Mouse (Mus musculus): ENCODE results near the gene Mettl13.

Gene Mettl13

DNA sequence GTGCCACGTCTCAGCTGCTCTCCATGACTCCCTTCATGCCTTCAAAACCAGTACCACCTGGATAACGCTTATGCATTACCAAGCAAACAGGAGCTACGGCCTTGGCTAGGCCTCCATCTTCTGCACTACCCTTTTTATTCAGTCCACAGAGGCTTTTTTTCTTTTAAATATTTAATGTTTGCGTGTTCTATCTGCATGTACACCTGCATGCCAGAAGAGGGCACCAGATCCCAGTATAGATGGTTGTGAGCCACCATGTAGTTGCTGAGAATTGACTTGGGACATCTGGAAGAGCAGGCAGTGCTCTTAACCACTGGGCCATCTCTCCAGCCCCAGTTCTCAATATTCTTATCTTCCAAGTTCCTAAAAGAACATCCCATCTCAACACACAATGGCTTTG lies 16.8 kb downstream of the Mettl13 start:
- no peak for DNase-seq

DNA sequence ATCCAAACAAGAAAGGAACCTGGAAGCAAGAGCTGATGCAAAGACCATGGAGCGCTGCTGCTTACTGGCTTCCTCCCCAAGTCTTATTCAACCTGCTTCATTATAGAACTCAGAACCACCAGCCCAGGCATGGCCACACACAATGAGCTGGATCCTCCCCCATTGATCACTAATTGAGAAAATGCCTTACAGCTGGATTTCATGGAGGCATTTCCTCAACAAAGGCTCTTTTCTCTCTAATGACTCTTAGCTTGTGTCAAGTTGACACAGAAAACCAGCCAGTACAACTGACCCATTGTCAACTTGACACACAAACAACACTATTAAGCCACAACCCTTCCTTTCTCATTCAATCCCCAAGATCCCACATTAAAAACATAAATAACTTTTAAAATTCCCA lies 17.7 kb downstream of the Mettl13 start:
- no peak for DNase-seq

DNA sequence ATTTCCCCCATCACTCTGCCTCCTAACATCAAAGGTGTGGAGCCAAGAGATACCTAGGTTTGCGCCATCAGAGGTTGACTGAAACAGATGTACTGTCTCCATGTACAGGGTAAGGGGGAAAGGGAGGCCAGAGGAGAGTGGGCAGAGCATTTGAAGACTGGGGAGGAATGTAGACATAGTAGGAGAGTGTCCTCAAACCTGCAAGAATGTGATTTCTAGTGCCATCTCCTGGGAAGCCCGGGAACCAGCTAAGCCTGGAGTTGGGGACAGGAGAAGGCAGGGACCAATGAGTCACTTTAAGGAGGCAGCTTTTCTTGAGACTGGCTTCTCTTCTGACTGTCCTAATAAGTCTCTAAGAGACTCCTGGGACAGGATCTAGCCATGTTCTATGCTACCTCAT lies 18.7 kb downstream of the Mettl13 start:
- no peak for DNase-seq

DNA sequence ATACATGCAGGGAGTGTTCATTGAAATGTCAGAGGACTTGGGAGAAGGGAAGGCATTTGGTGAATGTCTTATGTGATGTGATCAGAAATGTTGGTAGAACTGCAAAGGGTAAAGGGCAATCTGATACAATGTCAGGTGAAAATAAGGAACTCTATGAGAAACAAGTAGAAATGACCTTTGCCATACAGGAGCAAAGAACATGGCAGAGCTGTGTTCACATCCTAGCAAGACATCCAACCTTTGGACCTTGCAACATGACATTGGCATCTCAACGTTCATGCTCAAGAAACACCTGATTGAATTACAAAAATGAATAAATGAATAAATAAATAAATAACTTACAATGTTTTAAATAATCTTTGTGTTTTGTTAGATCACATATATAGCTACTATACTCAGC lies 33.2 kb downstream of the Mettl13 start:
- DNase-seq = no peak

DNA sequence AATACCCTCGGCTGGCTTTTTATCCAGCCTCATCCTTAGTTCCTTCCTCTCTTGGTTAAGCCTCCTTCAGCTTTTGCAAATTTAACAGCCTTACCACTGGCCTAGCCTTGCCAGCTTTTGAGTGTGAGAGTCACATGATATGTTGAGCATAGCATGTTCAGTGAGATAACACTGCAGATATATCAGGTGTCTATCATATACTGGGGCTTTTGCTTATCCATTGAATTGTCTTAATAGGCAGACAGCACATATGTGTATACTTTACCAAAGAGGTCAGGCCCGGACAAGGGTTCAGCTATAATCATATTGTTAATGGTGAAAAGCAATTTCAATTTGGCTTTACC lies 38.4 kb downstream of the Mettl13 start:
- DNase-seq = no peak

DNA sequence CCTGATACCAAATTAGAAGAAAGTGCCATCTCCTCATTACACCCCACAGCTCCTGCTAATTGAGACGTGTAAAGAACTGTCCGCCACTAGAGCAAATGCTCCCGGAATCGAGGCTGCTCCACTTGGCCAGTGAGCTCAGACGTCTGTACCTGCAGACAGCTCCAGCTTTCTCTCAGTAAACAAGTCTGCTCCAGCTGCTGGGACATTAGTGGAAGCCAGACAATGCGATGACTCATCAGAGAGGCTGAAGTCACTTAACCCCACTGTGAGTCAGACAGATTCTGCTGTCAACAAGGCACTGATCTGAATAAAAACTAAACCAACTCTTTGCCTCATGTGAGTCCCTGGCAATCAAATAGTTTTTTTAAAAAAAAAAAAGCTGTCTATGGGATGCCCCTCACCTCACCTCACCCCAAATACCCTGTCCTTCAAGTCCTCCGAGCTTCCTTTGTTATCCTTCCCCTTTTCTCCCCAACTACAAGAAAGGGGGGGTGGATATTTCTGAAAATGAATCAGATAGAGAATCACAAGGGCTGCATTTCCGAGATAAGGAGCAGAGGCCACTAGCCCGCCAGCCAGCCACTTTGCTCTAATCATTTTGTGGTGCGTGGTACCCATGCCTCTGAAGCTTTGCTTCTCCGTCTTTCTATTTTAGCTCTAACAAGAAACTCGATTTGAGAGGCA lies 38.9 kb downstream of the Mettl13 start:
- no peak for DNase-seq

DNA sequence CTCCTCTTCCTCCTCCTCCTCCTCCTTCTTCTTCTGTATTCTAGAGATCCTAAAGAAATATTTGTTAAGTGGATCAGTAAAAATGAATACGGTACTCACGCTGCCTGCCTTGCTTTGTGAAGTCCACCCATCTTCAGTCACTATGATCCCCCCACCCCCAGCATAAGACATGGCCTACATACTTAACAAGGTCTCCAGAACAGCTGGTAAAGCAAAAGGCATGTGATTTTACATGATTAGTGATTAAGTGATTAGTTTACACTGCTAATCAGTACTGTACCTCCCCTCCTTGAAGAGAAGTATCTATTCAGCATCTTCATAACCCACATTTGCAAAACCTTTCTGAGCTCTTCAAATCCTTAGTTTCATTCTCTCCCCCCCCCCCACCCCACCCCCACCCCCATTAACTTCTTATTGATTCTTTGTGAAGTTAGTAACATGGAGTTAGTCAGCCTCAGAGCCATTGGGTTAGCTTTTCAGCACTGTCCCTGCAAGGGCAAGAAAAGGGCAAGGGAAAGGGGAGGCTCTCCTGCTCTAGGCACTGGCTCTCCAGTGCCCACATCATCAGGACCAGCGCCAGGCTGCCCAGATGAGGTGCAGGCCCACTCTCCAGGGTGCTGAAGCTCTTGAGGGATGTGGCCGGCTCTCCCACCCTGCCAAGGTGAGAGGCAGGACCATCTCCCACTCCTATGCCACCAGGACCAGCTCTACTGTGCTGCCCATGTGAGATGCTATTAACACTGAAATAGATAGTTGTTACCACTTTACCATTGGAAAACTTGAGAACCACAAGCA lies 39.9 kb downstream of the Mettl13 start:
- DNase-seq = no peak

DNA sequence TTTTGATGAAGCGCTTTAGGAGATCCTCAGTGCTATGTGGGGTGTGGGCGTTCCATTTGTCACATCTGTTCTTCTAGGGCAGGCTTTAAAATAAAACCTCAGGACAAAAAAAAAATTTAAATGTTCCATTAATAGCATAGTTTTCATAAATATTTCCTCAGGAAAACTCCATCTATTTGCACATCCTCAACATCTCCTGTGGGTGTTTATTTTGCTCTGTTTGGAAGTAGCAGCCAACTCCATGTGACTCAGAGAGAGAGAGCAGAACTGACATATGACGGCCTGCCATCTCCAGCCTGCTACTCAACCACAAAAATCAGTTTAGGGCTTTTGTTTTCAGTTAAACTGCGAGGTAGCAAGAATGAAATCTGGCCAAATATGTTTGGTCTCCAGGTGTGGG lies 41.8 kb downstream of the Mettl13 start:
- no peak for DNase-seq

DNA sequence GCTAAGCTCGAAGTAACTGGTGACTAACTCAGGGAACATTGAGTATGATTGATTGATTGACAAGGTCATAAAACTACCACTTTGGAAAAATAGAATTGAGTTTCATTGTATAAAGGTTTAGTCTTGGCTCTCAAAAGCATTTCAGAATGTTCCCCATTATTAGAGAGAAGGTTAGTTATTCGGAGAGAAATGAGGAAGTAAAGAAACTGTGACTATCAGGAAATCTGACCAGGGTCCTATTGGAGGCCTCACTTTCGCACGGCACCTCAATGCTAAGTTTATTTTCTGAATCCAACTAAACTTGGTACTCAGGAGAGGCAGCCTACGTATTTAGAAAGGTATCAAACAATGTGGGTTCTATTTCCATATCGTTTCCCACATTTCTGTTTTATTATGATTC lies 42.7 kb downstream of the Mettl13 start:
- no peak for DNase-seq

Measured in thymus, postnatal 25 days (tissue).